Mouse (Mus musculus) kidney, embryonic 15.5 days (tissue): ENCODE measurements around the gene Sms. TPM values are rescaled to one million over a fixed set of nuclear protein-coding genes. Genes with fewer than 3 reads are reported as not detected.

Source experiments
- ATAC-seq: fragments of 200-750 bp; cut with Nextera tagmentation; replicated peaks from 2 replicates; pipeline ENCODE4 v1.8.0; 2017; ENCODE audit warnings: moderate TSS enrichment; ENCODE audit not compliant: low FRiP score
- H3K27ac ChIP-seq: fragments of 300-500 bp; sonication (generic); 2 replicates; pipeline ENCODE4 v1.5.1; 2015; ENCODE audit warnings: mild to moderate bottlenecking, inconsistent platforms
- H3K27me3 ChIP-seq: fragments of 300-500 bp; sonication (generic); 2 replicates; pipeline ENCODE4 v1.6.1; 2015; ENCODE audit warnings: inconsistent platforms
- H3K36me3 ChIP-seq: fragments of 300-500 bp; sonication (generic); 2 replicates; pipeline ENCODE4 v1.6.1; 2015; ENCODE audit warnings: inconsistent platforms
- H3K4me1 ChIP-seq: fragments of 300-500 bp; sonication (generic); 2 replicates; pipeline ENCODE4 v1.6.1; 2015; ENCODE audit warnings: inconsistent platforms
- H3K4me2 ChIP-seq: fragments of 300-500 bp; sonication (generic); 2 replicates; pipeline ENCODE4 v1.6.1; 2015; ENCODE audit warnings: moderate library complexity, mild to moderate bottlenecking, inconsistent platforms
- H3K4me3 ChIP-seq: fragments of 300-500 bp; sonication (generic); replicated peaks from 2 replicates; pipeline ENCODE4 v1.5.1; 2015; ENCODE audit warnings: mild to moderate bottlenecking, inconsistent platforms
- H3K9ac ChIP-seq: fragments of 300-500 bp; sonication (generic); 2 replicates; pipeline ENCODE4 v1.6.1; 2015; ENCODE audit warnings: mild to moderate bottlenecking, inconsistent platforms
- H3K9me3 ChIP-seq: fragments of 300-500 bp; sonication (generic); replicated peaks from 2 replicates; pipeline ENCODE4 v1.6.1; 2016; ENCODE audit warnings: inconsistent platforms
- WGBS: fragments of 180-500 bp; shearing (Covaris S2); methylation state at CpG from one replicate; pipeline ENCODE4 v1.1.7; 2015; ENCODE audit warnings: mixed read lengths; 5-methylcytosine and 5-hydroxymethylcytosine counted together
- polyA plus RNA-seq: library from polyadenylated mRNA; unstranded; fragments of >200 nt; fragmentation: Nextera tagmentation; extraction: Ambion mirVana; gene quantifications from 2 replicates; pipeline ENCODE4 v1.2.1, GENCODE M21; 2015

Gene Sms
- polyA plus RNA-seq, 1 experiment from 2014 or later, result 64.0 TPM

DNA sequence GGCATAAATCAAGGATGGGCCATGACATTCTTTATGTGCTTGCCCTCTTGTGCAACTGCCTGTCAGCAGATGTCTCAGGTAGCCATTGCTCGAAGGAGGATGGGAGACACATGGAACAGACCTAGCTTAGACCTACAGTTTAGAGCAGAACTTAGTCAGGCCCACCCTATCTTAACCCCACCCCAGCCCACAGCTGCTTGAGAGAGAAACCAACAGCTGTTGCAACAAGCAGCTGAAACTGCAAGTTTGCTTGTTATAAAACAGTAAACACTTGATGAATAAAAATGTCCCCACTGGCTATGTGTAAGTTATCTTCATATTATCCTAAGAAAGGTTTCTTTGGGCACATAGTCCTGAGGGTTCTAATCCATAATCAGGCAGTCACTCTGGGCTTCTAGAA is 57.3 kb downstream of the Sms start:
- Histone ChIP-seq H3K36me3 (no peaks in the 10 kb centered on the region), H3K4me3 (no peak overlapping the region), H3K4me2 (no peak overlapping the region), H3K9me3 (no peaks in the 10 kb centered on the region), H3K4me1 (no peaks in the 10 kb centered on the region), H3K27ac (no peak overlapping the region), H3K9ac (no peak overlapping the region), H3K27me3 (no peaks in the 10 kb centered on the region)
- no peak for ATAC-seq
- WGBS, result 53% methylated on average over 1 of the region's 1 CpGs

DNA sequence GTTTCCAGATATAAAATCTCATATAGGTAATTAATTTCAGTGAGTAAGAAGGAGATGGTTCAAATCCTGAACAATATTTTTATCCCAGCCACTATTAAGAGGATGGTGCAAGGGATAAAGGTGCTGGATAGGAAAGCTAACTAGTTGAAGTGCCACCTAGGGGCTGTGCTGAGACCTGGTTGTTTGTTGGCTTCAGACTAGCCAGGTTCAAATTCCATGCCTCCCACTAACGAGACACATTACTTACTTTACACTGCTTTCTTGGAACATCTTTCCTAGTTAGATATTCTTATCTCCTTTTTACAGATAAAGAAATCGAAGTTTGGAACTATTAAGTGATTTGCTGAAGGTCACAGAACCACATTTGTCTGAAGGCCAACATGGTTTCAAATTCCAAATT is 72.6 kb downstream of the Sms start:
- H3K27me3 ChIP-seq, result 0 out of 2 replicates have a peak, but pooled peaks cover 3% of the 10 kb centered on the region
- no peaks in the 10 kb centered on the region for H3K4me1 ChIP-seq
- no peaks in the 10 kb centered on the region for H3K9me3 ChIP-seq
- no peak for ATAC-seq
- H3K36me3 ChIP-seq, result no peaks in the 10 kb centered on the region
- H3K4me2 ChIP-seq, result no peak overlapping the region
- H3K27ac ChIP-seq, result no peak overlapping the region
- WGBS, result 68% methylated on average over 2 of the region's 2 CpGs
- no peak overlapping the region for H3K9ac ChIP-seq
- H3K4me3 ChIP-seq, result no peak overlapping the region

DNA sequence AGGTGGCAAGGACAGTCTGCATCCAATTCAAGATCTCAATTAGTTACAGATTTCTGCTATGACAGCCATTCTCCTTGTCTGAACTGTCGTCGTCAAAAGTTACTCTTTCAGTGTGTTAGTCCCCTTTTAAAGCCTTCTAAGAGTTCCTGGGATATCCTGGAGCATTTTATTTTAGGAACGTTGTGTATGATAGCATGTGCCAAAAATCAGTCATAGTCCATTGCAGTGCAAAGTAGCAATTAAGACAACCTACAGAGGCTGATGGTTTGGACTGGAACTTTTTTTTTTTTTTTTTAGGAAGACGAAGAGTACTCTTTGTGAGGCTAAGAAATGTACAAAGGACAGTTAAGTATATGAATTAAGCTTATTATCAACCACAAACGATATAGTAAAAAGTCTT is 76.9 kb downstream of the Sms start, which contains the start of gene Phex:
Phex (minus strand) TSS at position 101 of the 400 bp plus-strand sequence.
- H3K27ac ChIP-seq, result no peak within 1 kb of the TSS
- H3K9ac ChIP-seq, result no peak within 1 kb of the TSS
- H3K4me3 ChIP-seq, result no peak within 1 kb of the TSS
- H3K36me3 ChIP-seq, result no peaks in the 10 kb centered on the region
- 64% methylated on average over 5 of the region's 5 CpGs for WGBS
- H3K27me3 ChIP-seq, result peaks cover 3% of the 10 kb centered on the region; the same call in 1 of the 2 replicates
- no peaks in the 10 kb centered on the region for H3K9me3 ChIP-seq
- no peak for ATAC-seq
- H3K4me2 ChIP-seq, result no peak within 1 kb of the TSS
- no peaks in the 10 kb centered on the region for H3K4me1 ChIP-seq

DNA sequence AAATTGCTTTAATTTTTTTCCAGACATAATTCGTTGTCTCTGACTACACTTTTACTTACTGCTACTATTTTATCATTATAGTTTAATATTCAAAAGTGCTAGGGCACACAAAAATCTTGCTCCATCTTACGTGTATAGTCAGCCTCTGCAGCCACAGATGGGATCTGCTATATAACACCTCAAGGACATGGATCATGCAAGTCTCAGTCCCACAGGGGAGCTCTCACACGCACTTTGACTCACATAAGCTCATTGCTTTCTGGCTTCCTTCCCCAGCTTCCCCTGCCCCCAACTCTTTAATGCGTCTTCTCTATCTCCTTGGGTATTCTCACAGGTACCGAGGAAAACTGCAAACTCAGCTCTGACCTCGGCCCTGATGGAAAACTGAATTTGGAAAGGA is 87.2 kb downstream of the Sms start:
- no peak for ATAC-seq
- WGBS, result 59% methylated on average over 6 of the region's 6 CpGs
- no peak overlapping the region for H3K4me3 ChIP-seq
- H3K27me3 ChIP-seq, result peaks cover under 1% of the 10 kb centered on the region; the same call in 1 of the 2 replicates
- H3K9me3 ChIP-seq, result no peaks in the 10 kb centered on the region
- H3K9ac ChIP-seq, result no peak overlapping the region
- no peaks in the 10 kb centered on the region for H3K4me1 ChIP-seq
- H3K4me2 ChIP-seq, result no peak overlapping the region
- no peak overlapping the region for H3K27ac ChIP-seq
- no peaks in the 10 kb centered on the region for H3K36me3 ChIP-seq

Other genes starting within 250 kb of the Sms start
- gene Phex, start 77.0 kb downstream of the Sms start, polyA plus RNA-seq, result 0.21 and 0.35 TPM in 2 replicates
- gene Yy2, start 76.7 kb upstream of the Sms start, polyA plus RNA-seq, result 2.6 and 5.2 TPM in 2 replicates
- 27.3 and 29.6 TPM in 2 replicates for gene Mbtps2, start 106.4 kb upstream of the Sms start, polyA plus RNA-seq
- 6.0 and 12.0 TPM in 2 replicates for gene Smpx, start 206.6 kb upstream of the Sms start, polyA plus RNA-seq